Mouse (Mus musculus) sigmoid colon, adult 10 weeks (tissue): ENCODE measurements around the gene Mterf2. TPM values are rescaled to one million over a fixed set of nuclear protein-coding genes. Genes with fewer than 3 reads are reported as not detected.

Experiments used
- polyA plus RNA-seq: library from polyadenylated mRNA; stranded (reverse); fragments of 350-450 nt; fragmentation: Illumina TruSeq; extraction: RNeasy Lipid Tissue Mini Kit (QIAGEN cat#74804); gene quantifications from one replicate; pipeline ENCODE4 v1.2.3, GENCODE M21; 2014; ENCODE audit warnings: low read depth, low replicate concordance

The Mterf2 gene
- polyA plus RNA-seq: 34.9 TPM

DNA sequence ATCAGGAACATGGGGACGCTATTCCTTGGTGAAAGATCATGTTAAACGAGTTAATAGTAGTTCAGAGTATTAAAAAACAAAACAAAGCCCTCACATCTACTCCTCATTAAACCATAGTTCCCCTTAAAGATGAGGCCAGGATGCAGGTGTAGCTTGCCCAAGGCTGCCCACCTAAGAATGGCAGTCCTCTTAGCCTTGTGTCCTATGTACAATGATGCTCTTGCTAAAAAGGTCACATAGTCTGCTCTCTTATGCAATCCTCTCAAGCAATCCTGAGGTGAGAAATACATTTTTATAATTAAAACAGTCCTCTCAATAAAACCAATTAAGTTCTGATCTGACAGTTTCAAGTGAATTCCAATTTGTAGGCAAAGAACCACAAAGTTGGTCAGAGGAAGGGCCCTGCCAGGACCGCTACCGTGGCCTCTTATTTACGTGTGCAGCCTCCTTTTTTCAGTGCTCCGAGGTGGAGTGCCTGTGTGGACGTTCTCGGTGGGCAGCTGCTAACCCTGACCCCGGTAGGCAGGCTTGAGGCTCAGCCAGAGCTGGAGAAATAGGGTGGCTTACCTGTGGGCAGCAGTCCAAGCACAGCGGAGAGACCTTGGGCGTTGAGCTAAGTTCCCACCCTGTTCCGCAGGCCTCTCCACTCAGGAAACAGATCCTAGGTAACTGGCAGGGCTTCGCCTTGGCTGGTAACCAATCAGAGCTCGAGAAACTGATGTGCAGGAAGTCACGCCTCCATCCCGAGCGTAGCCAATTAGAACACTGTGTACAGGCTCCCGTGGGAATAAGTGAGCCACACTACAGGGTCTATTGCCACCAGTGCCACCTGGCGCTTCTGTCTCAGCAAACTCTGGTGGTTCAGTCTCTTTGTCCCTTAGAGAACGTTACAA is at the start of gene Mterf2:
TSS of gene Mterf2 (minus strand) at position 633 of the 893 bp plus-strand sequence.

DNA sequence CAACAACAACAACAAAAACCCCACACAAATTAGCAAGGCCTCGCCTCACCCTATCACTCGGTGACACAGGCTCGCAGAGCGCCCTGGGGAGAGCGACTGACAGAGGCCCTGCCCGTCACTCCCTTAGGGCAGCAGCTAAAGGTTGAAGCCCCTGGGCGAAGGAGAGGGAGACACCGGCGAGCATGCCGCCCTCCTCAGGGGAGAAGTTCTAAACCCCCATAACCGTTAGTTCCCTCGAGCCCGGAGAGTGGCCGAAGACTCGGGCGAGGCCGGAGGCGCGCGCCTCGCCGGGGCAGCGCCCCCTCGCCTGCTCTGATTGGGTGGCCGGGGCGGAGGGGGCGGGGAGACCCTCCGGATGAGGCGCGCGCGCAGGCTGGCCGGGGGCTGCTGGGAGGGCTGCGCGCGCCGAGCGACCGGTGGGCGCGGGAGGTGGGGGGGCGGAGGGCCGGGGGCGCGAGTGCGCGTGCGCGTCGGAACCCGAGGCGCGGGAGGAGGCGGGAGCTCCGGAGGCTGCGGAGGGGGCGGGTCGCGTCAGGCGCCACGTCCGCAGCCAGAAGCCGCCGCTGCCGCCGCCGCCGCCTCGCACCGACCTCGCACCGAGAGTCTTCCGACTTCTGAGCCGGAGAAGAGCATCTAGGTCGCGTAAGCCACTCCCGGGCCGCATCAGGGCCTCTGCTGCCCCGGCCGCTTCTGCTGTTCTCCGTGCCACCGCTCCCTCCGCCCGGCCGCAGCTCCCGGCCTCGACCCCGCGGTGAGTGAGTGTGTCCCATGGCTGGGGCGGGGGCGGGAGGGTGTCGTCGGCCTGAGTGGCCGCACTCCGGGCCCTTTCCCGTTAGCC is 25.4 kb downstream of the Mterf2 start, which contains the start of the genes Fhl4 and Tmem263:
TSS of gene Fhl4 (minus strand) at position 249 of the 838 bp plus-strand sequence.
TSS of gene Tmem263 (plus strand) at position 381 of the 838 bp plus-strand sequence.

Other genes with a start within 250 kb of the Mterf2 start
- gene Ric8b, start 210.4 kb downstream of the Mterf2 start, polyA plus RNA-seq: 37.3 TPM
- gene Fhl4, start 25.5 kb downstream of the Mterf2 start, polyA plus RNA-seq: 0.32 TPM
- 62.7 TPM for gene Tmem263, start 25.4 kb downstream of the Mterf2 start, polyA plus RNA-seq
- gene Cry1, start 57.0 kb upstream of the Mterf2 start, polyA plus RNA-seq: 27.0 TPM